Mouse (Mus musculus) spleen, adult 2 months (tissue): ENCODE measurements at regions not wholly inside any gene's neighbourhood (a gene's known extent, or its start where the extent isn't known, plus 50 kb on each side); places are given as distances from the start of the nearest gene placed in this dataset.

Source experiments
- CTCF ChIP-seq: fragments of 200-500 bp; IDR thresholded peaks from 2 replicates; pipeline ENCODE4 v1.5.1; 2011; ENCODE audit warnings: mild to moderate bottlenecking, inconsistent platforms; ENCODE audit not compliant: insufficient read depth, insufficient read length, insufficient replicate concordance; ENCODE audit errors: extremely low read depth
- POLR2A ChIP-seq: fragments of 200-500 bp; IDR thresholded peaks from 2 replicates; pipeline ENCODE4 v1.6.1; 2011; ENCODE audit warnings: low read depth, low read length, inconsistent platforms

GRCm38 (mm10) chrX:50591477-50591876 lies 163.2 kb upstream of the Olfr1324 start:
- TF ChIP-seq POLR2A (no peak), CTCF (no peak)
